Mouse (Mus musculus) stomach, postnatal 0 days (tissue): ENCODE measurements around the gene Gm281.

Experiments used
- CTCF ChIP-seq: IDR thresholded peaks from 2 replicates; pipeline ENCODE4 v1.5.1; 2016; ENCODE audit warnings: antibody characterized with exemption, low read depth, mild to moderate bottlenecking, moderate library complexity
- EP300 ChIP-seq: optimal IDR thresholded peaks from 2 replicates; pipeline ENCODE3; 2016; ENCODE audit warnings: antibody characterized with exemption

DNA sequence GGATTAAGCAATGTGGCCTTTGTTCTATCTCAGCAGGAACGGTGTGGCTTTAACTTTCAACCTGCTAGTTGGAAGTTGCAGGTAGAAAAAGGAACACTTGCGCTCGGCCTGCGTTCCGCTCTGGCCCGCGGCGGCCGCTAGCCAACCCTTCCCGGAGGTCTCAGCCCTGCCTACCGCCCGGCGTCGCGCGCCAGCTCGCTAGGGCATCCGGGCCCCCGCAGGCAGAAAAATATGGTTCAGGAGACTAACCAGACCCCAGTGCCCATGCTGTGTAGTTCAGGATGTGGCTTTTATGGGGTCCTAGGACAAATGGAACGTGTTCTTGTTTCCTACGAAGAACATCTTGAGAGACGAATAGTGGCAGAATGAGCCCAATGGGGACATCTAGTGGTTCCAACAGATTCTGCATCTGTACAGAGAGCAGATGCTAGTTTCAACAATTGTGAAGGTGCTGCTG, 12.6 kb downstream of the Gm281 start:
- TF ChIP-seq CTCF (peak; percentile 90), EP300 (no peak)
